Mouse (Mus musculus): ENCODE results near the gene Msx1.

Gene Msx1

GRCm38 (mm10) chr5:37792154-37792553 is 32.2 kb downstream of the Msx1 start:
- DNase-seq = no peak

DNA sequence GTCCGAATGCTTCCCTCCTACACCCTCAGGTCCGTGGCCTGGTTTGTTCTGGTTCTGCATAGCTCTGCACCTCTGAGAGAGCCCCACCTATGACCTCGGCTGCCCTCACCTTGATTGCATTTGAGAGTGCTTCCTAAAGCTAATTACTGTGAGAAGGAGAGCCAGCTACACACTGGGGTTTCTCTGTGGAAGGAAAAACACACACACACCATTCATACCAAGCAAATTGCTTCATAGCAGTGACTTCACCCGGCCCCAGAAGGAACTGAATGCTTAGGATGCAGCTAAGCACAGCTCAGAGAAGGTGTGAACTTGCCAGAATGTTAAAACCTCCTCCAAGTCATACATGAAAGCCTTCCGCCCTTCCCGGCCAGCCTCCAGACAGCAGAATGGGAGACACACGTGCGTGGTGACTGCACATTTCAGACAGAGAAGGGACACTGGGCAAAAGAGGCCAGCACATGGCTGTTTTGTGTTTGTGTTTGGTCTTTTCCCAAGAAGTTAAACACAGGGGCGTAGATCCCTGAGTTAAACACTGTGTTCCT is 39.5 kb downstream of the Msx1 start:
- DNase-seq = no peak

DNA sequence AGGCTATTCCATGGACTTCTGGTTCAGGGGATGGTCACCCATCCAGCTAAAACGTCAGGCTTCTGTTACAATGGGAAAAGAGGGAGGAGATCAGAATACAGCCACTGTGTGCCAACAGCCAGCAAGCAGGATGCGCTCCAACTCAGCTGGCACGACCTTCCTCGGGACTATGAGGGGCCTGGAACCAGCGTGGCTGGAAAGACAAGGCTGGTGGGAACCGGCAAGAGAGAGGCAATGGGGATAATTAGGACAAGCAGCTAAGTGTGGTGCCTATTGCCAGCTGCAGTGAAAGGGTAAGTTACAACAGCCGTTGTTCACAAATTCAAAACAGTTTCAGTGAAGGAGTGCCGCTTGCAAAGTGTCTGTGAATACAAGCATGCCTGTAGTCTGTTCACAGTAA is 41.1 kb downstream of the Msx1 start:
- no peak for DNase-seq

GRCm38 (mm10) chr5:37775681-37776080 is 48.7 kb downstream of the Msx1 start:
- no peak for DNase-seq

DNA sequence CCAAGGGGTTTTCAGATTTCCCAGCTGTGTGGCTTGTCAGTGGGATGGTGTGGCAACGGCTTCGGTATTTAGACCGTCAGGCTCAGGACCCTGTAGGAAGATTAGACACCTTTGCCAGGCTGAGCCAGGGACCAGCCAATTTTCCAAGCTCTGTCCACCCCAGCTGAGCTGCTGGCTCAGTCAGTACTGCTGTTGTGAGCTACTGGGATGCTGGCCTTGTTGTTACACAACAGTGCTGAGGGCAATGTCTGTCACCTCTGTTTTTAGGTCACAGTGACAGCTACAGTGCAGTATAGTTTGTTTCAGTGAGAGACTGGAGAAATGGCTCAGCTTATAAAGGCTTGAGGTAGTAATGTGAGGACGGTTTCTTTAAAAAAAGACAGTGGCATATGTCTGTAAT is 50.4 kb downstream of the Msx1 start:
- no peak for DNase-seq

DNA sequence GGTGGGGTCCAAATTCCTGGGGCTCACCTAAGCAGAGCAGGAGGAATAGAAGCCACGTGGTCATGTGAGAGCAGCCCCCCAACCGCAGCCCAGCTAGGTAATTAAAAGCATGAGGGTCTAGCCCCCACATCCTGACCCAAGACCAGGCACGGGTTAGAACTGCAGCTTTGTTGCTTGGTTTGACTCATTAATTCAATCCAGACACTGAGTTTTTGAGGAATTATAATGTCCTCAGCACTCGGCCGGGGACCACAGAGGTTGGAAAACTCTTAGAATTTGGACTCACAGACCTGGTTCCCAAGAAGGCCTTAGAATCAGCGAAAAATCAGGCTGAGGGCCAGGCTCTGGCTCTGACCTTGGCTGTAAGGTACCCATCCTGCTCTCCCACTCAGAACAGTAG is 53.5 kb downstream of the Msx1 start:
- no peak for DNase-seq
